Mouse (Mus musculus) C2C12 (cell line): Measurements from ENCODE around the gene Xkr7.

Experiments
- CEBPB ChIP-seq: IDR thresholded peaks from one replicate; pipeline ENCODE4 v1.6.1; 2011; ENCODE audit warnings: low read depth, mild to moderate bottlenecking, control low read depth, moderate library complexity
- CTCF ChIP-seq: IDR thresholded peaks from one replicate; pipeline ENCODE4 v1.5.1; 2011; ENCODE audit not compliant: control insufficient read depth, insufficient read depth, insufficient read length
- MAX ChIP-seq: IDR thresholded peaks from one replicate; pipeline ENCODE4 v1.6.1; 2011; ENCODE audit warnings: mild to moderate bottlenecking, control low read depth
- MYOD1 ChIP-seq: IDR thresholded peaks from one replicate; pipeline ENCODE4 v1.6.1; 2011; ENCODE audit warnings: low read depth; ENCODE audit not compliant: control insufficient read depth, insufficient read length
- MYOG ChIP-seq: IDR thresholded peaks from one replicate; pipeline ENCODE4 v1.6.1; 2011; ENCODE audit not compliant: control insufficient read depth, insufficient read length; ENCODE audit errors: extremely low read depth
- USF1 ChIP-seq: IDR thresholded peaks from one replicate; pipeline ENCODE4 v1.6.1; 2011; ENCODE audit warnings: low read depth, mild to moderate bottlenecking, control low read depth, moderate library complexity

- TF ChIP-seq CTCF (no peak), MYOD1 (no peak), USF1 (no peak), CEBPB (no peak), MAX (no peak), MYOG (no peak)
Measured at GRCm38 (mm10) chr2:153049997-153050358, 18.3 kb downstream of the Xkr7 start.
